Mouse (Mus musculus) thymus, postnatal 4 days (tissue): ENCODE measurements around the gene Mprip.
"Not testable (repeated sequence)": the region's sequence is repeated elsewhere in the genome, so short reads cannot be mapped to it uniquely, and the experiment has no call there.

Source experiments
- DNase-seq: peaks from one replicate; pipeline ENCODE4 v3.0.0; 2021

Gene Mprip

GRCm38 (mm10) chr11:59656016-59656415 lies 5.1 kb upstream of the Mprip start:
- DNase-seq, result no peak

GRCm38 (mm10) chr11:59661601-59662248 lies 620 bp downstream of the Mprip start:
- DNase-seq, result no peak

DNA sequence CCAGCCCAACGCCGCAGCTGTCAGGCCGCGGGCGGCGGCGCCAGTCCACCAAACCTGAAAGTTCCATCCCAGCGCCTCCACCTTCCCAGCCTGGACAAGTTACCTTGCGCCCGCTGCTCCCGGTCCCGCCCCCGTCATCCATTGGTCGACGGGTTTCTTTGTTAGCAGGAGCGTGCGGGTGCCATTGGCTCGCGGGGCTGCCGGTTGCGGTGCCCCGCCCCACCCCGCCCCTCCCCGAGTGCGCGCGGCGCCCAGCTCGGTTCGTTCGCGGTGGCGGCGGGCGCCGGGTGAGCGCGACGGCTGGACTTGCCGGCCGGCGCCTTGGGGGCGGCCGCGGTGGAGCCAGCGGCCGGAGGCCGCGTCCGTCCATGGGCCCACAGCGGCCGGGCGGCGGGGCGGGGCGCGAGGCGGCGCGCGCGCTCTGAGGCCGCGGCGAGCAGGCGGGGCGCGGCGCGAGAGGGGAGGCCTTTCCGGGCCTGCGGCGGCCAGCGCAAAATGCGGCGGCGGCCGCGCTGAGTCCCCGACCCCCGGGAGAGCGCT lies 1.2 kb downstream of the Mprip start:
- DNase-seq, result peak; percentile 92

- DNase-seq, result peak; percentile 62
These were observed 2.0 kb downstream of the Mprip start for GRCm38 (mm10) chr11:59662877-59663775.

GRCm38 (mm10) chr11:59663776-59664320 lies 2.7 kb downstream of the Mprip start:
- no peak for DNase-seq

- no peak for DNase-seq
These were observed 3.7 kb downstream of the Mprip start for GRCm38 (mm10) chr11:59664818-59665217.

DNA sequence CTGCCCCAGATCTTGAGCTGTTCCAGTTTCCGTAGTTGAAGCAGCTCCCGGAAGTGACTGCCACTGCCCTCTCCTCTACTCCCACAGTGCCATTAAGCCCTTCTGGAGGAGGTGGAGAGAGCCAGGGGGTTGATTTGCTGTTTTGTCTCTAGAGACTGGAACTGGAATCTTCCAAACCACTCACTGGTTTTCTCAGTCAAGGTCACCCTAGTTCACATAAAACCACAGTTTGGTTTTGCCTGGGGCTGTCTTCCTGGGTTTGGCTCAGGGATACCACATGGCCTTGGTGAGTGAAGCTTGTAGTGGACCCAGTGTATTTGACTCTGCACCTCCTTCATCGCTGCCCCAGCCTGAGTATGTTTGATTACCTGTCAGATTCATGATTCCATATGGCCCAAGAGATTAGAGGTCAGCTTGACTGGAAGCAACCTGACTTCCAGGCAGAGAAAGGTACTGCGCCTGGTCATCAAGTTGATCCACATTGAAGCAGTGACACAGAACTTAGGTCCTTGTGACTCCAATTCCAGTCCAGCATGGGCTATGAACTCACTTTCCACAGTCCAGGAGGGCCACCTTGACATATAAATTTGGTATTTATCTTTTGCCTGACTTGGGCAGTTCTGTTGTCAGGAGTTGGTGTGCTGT lies 10.1 kb downstream of the Mprip start:
- DNase-seq, result no peak

- no peak for DNase-seq
These were observed 12.9 kb downstream of the Mprip start for GRCm38 (mm10) chr11:59674013-59674412.

GRCm38 (mm10) chr11:59674746-59675145 lies 13.6 kb downstream of the Mprip start:
- not testable (repeated sequence) for DNase-seq

DNA sequence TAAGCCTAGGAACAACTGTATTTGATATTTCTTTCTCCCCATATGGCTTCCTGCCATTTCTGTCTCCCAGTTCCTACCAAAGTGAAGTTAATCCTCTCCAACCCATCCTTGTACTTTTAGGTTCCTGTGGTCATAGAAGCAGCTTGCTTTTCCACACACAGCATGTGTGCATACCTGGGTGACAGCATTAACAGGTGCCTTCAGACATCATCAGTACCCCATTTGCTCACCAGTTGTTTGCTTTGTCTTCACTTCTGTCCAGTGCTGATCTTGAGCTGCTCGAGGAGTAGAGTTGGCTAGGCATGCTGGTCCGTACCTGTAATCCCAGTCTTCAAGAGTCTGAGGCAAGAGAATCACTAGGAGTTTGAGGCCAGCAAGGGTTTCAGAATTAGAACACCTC lies 16.7 kb downstream of the Mprip start:
- DNase-seq, result no peak

- no peak for DNase-seq
These were observed 17.6 kb downstream of the Mprip start for GRCm38 (mm10) chr11:59678693-59679092.

GRCm38 (mm10) chr11:59680111-59680510 lies 19.0 kb downstream of the Mprip start:
- no peak for DNase-seq

DNA sequence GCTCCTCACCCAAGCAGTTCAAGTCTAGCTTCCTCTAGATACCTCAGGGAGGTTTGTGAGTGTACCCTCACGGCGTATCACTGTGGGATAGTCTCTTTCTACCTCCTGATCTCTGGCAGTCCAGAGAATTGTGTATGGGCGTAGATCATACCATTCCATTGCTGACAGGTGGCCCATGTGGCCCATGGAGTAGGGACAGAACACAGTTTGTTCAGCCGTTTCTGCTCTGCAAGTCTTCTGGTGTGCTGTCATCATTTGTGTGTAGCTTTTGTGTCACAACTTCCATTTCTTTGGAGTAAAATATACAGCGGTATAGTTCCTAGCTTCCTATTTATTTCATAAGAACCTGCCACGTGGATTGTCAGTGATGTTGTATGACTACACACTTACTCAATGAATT lies 23.9 kb downstream of the Mprip start:
- no peak for DNase-seq

DNA sequence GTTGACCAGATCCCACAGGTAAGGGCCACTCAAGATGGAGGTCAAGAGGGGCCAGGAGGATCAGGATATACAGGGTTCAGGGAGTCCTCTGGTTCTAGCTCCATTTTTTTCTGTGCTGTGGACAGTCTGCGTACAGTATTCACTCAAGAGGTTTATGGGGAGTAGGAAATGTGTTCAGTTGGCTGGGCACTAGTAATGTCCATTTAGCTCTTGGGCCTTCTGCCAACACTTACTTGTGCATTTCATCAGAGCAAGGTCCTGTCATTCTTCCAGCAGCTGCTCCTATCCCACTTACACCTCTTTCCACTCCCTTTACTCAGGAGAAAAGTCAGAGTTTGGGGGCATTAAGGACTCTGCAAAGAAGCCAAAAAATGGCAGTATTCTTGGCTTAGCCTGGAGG lies 33.4 kb downstream of the Mprip start:
- DNase-seq, result no peak

DNA sequence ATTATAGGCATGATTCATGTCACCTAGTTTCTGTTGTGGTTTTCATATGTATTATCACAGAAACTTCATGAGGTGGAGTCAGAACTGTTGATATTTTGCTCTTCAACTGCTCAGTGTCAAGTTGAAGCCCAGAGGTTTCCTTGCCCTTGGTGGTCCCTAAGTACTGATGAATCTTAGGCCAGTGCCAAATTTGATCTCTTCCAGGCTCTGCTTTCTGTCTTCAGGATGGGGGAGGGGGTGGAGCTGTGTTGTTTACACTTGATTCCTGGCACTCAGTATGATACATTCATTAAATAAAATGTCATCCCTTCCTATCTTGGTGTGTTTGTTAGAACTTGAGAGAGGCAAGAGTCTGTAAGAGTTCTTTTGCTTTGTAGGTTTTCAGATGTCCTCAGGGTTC lies 34.4 kb downstream of the Mprip start:
- DNase-seq, result no peak

DNA sequence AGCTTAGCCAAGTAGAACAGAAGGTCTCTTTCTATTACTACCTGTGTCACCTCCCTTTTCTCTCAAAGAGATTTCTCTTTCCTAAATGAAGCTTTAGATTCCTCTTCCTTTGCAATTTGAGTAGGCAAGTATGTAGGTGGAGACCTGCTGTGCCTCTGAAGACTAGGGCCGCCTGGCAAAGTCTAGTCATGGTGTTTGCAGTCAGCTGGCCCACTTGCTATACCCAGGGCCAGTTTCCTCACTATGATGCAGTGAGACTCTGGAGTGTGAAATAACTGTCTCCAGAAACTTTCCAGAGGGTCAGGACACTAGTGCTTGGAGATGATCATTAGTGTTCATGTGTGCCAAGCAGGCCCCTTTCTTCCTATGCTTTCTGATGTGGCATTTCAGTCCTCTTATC lies 36.5 kb downstream of the Mprip start:
- no peak for DNase-seq

DNA sequence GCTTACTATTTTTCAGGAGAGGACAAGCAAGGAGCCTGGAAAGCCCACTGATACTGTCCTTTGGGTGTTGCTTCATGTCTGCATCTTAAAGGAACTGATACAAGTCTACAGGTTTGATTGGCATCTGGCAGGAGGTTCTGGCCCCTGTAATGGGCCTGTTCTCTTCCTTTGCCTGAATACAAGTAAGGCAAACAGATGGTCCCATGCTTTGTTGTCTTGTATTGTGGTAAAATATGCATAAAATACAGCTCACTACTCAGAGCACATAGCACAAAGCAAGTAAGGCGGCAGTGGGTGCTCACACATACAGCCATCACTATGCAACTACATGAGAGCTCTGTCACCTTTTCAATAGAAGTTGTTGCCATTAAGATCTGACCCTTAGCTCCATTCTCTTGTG lies 39.7 kb downstream of the Mprip start:
- no peak for DNase-seq

- no peak for DNase-seq
These were observed 44.0 kb downstream of the Mprip start for GRCm38 (mm10) chr11:59705113-59705512.

DNA sequence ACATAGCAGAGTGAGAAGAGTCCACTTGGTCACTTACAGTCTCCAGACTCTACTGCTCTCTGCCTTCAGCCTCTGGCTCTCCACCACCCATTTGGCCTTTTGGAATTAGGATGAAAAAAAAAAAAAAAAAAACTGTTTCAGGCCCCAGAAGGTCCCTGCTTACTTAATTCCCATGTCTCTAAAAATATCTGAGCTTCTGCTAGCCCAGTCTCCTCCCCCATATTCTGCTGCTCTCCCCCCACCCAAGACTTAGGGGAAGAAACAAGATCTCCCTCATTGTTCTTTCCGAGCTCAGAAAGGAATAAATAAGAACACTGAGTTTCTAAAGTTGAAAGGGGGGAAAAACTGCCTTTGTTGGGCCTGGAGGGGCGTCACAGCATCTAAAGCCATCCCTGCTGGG lies 46.4 kb downstream of the Mprip start:
- DNase-seq, result no peak

DNA sequence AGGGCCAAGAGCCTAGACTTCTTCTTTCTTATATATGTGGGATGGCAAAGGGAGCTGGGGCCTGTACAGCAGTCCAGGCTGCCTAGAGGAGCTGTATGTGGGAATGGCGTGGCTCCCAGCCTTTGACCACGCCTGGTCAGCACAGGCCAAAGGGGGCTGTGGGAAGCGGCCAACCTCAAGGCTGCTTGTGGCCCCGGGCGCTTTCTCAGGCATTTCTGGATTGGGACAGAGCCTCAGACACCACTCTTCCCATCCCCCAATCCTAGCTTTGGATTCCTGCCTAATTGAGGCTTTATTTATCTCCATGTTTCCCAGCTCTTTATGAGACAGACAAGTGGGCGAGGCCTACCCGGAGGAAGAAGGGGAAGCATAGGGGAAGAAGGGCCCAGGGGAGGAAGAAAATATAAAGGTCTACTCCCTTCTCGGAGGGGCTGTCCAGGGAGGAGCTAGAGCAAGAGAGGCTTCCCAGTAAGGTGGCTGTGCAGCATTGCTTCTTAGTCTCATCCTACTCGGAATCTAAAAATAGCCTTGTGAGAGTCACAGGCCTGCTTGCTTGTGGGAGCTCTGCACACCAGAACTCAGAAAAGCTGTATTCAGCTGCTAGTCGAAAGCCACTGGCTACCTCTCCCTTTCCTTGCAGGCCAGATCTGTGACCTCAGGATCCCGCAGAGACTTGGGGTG lies 47.0 kb downstream of the Mprip start:
- no peak for DNase-seq

GRCm38 (mm10) chr11:59715424-59715840 lies 54.3 kb downstream of the Mprip start:
- DNase-seq, result no peak

GRCm38 (mm10) chr11:59717801-59718291 lies 56.7 kb downstream of the Mprip start:
- DNase-seq, result no peak
